Mouse (Mus musculus) gastrocnemius, postnatal 36 days (tissue): ENCODE measurements around the gene Ldhb. TPM values are rescaled to one million over a fixed set of nuclear protein-coding genes. Genes with fewer than 3 reads are reported as not detected.
A peak's percentile ranks its signal among the peaks of the same experiment; 100 is the strongest.

Source experiments
- DNase-seq, 2 experiments: peaks; one replicate each; pipeline ENCODE4 v3.0.0; 2022
- intact Hi-C: fragments of 180-260 bp; cut with DNase I; formaldehyde crosslinking; loops from one replicate; pipeline ENCODE4 v1.15.1; 2025
- long read RNA-seq, 2 experiments: library from polyadenylated mRNA; stranded (forward); transcript quantifications; one replicate each; pipeline ENCODE4 v2.0.0; 2021
- total RNA-seq, 2 experiments: library from RNA; stranded (reverse); gene quantifications; 2 replicates each; pipeline ENCODE4 v1.2.3; 2021

Ldhb gene
- total RNA-seq: 100 to 1,000 TPM; 236 to 395 TPM
- long read RNA-seq, experiment 1, transcript Ldhb-201 (8 exons, 1,304 nt): major isoform, 242 of 276 reads
- long read RNA-seq, experiment 1, partial matches to known transcripts: 31 of 276 reads
- long read RNA-seq, experiment 1, other reads (novel, unspliced or antisense): 3 of 276 reads
- long read RNA-seq, experiment 2, transcript Ldhb-201 (8 exons, 1,304 nt): major isoform, 585 of 651 reads
- long read RNA-seq, experiment 2, partial matches to known transcripts: 37 of 651 reads
- long read RNA-seq, experiment 2, other reads (novel, unspliced or antisense): 29 of 651 reads

- peak; percentile 59 to 70 for DNase-seq
- intact Hi-C loops: no loop called here
Measured at GRCm38 (mm10) chr6:142507785-142508162, at the start of gene Ldhb. Gene Ldhb, minus strand, starts transcription at chr6:142507957.

- no peak for DNase-seq
- intact Hi-C loops: no loop called here
Measured at GRCm38 (mm10) chr6:142555988-142556387, 48.2 kb upstream of the Ldhb start.

GRCm38 (mm10) chr6:142551482-142551881, 43.7 kb upstream of the Ldhb start:
- intact Hi-C loops: no loop called here
- no peak for DNase-seq

- intact Hi-C loops: no loop called here
- no peak for DNase-seq
Measured at GRCm38 (mm10) chr6:142550871-142551270, 43.1 kb upstream of the Ldhb start.

- intact Hi-C loops: no loop called here
- no peak for DNase-seq
Measured at GRCm38 (mm10) chr6:142548377-142548776, 40.6 kb upstream of the Ldhb start.

- no peak for DNase-seq
Measured at GRCm38 (mm10) chr6:142545132-142545531, 37.4 kb upstream of the Ldhb start.

GRCm38 (mm10) chr6:142543648-142544047, 35.9 kb upstream of the Ldhb start:
- no peak for DNase-seq
- intact Hi-C loops: no loop called here

More at GRCm38 (mm10) chr6:142545132-142545531, 37.4 kb upstream of the Ldhb start:
- intact Hi-C loops: no loop called here

GRCm38 (mm10) chr6:142542800-142543175, 35.0 kb upstream of the Ldhb start:
- no peak for DNase-seq
- intact Hi-C loops: no loop called here

- DNase-seq: no peak
- intact Hi-C loops: no loop called here
Measured at GRCm38 (mm10) chr6:142542082-142542799, 34.5 kb upstream of the Ldhb start.

GRCm38 (mm10) chr6:142540561-142541160, 32.9 kb upstream of the Ldhb start:
- intact Hi-C loops: no loop called here
- DNase-seq: no peak

- DNase-seq: no peak
- intact Hi-C loops: no loop called here
Measured at GRCm38 (mm10) chr6:142540131-142540530, 32.4 kb upstream of the Ldhb start.

- peak in 1 of 2 experiments; percentile 20 for DNase-seq
- intact Hi-C loops: no loop called here
Measured at GRCm38 (mm10) chr6:142538503-142538902, 30.7 kb upstream of the Ldhb start.

- no peak for DNase-seq
- intact Hi-C loops: no loop called here
Measured at GRCm38 (mm10) chr6:142533412-142533811, 25.7 kb upstream of the Ldhb start.

- no peak for DNase-seq
- intact Hi-C loops: no loop called here
Measured at GRCm38 (mm10) chr6:142532686-142533085, 24.9 kb upstream of the Ldhb start.

- no peak for DNase-seq
- intact Hi-C loops: no loop called here
Measured at GRCm38 (mm10) chr6:142532141-142532540, 24.4 kb upstream of the Ldhb start.

GRCm38 (mm10) chr6:142530378-142530777, 22.6 kb upstream of the Ldhb start:
- DNase-seq: no peak
- intact Hi-C loops: no loop called here

- intact Hi-C loops: no loop called here
- no peak for DNase-seq
Measured at GRCm38 (mm10) chr6:142529680-142530079, 21.9 kb upstream of the Ldhb start.

- DNase-seq: no peak
- intact Hi-C loops: no loop called here
Measured at GRCm38 (mm10) chr6:142527931-142528562, 20.3 kb upstream of the Ldhb start.

GRCm38 (mm10) chr6:142524635-142525308, 17.0 kb upstream of the Ldhb start:
- intact Hi-C loops: loop anchor here (1.0 to 5.0 kb wide), 2 partner anchors 137 to 211 kb away; partner anchors contain the start of genes Golt1b and Recql
- peak; percentile 31 to 45 for DNase-seq

GRCm38 (mm10) chr6:142521591-142522110, 13.9 kb upstream of the Ldhb start:
- intact Hi-C loops: loop anchor here (5.0 kb wide), 1 partner anchor 134 kb away; the partner anchor contains the start of genes Golt1b and Recql

More at GRCm38 (mm10) chr6:142521591-142522110, 13.9 kb upstream of the Ldhb start:
- DNase-seq: no peak
